Mouse (Mus musculus): ENCODE data around the gene Ttll3. TPM values are rescaled to one million over a fixed set of nuclear protein-coding genes. Genes with fewer than 3 reads are reported as not detected.

The Ttll3 gene
- polyA plus RNA-seq, 1 experiment from 2014 or later: 0.98 TPM

GRCm38 (mm10) chr6:113361476-113361875 is 27.6 kb upstream of the Ttll3 start:
- no peak for ATAC-seq (ENCODE audit: insufficient read depth)
- no peak overlapping the region for H3K4me3 ChIP-seq (replicated peaks)
- no peak overlapping the region for H3K9ac ChIP-seq
- H3K4me2 ChIP-seq: no peak overlapping the region
- H3K9me3 ChIP-seq (replicated peaks): no peaks in the 10 kb centered on the region
- WGBS (ENCODE audit: insufficient replicate concordance): 66% methylated on average over 4 of the region's 4 CpGs
- H3K4me1 ChIP-seq (replicated peaks): no peaks in the 10 kb centered on the region
- H3K27ac ChIP-seq (replicated peaks): no peak overlapping the region
- H3K36me3 ChIP-seq (replicated peaks): peaks cover 3% of the 10 kb centered on the region; the same call in 1 of the 2 replicates
- no peaks in the 10 kb centered on the region for H3K27me3 ChIP-seq

- no peak overlapping the region for H3K4me2 ChIP-seq
- no peaks in the 10 kb centered on the region for H3K27me3 ChIP-seq
- no peak for ATAC-seq (ENCODE audit: insufficient read depth)
- H3K9me3 ChIP-seq (replicated peaks): no peaks in the 10 kb centered on the region
- H3K4me1 ChIP-seq (replicated peaks): no peaks in the 10 kb centered on the region
- no peak overlapping the region for H3K9ac ChIP-seq
- H3K4me3 ChIP-seq (replicated peaks): no peak overlapping the region
- WGBS (ENCODE audit: insufficient replicate concordance): 87% methylated on average over 1 of the region's 1 CpGs
- no peak overlapping the region for H3K27ac ChIP-seq (replicated peaks)
- peaks cover 10% of the 10 kb centered on the region for H3K36me3 ChIP-seq (replicated peaks)
Measured at GRCm38 (mm10) chr6:113362241-113362640, 26.8 kb upstream of the Ttll3 start.

GRCm38 (mm10) chr6:113364518-113365135 is 24.4 kb upstream of the Ttll3 start:
- no peak overlapping the region for H3K4me3 ChIP-seq (replicated peaks)
- H3K27ac ChIP-seq (replicated peaks): no peak overlapping the region
- no peak overlapping the region for H3K4me2 ChIP-seq
- no peak for ATAC-seq (ENCODE audit: insufficient read depth)
- H3K27me3 ChIP-seq: no peaks in the 10 kb centered on the region
- WGBS (ENCODE audit: insufficient replicate concordance): 66% methylated on average over 8 of the region's 8 CpGs
- no peaks in the 10 kb centered on the region for H3K4me1 ChIP-seq (replicated peaks)
- no peaks in the 10 kb centered on the region for H3K9me3 ChIP-seq (replicated peaks)
- H3K36me3 ChIP-seq (replicated peaks): peaks cover 27% of the 10 kb centered on the region
- H3K9ac ChIP-seq: no peak overlapping the region

- peaks cover 47% of the 10 kb centered on the region for H3K36me3 ChIP-seq (replicated peaks)
- whole genome bisulfite sequencing (ENCODE audit: insufficient replicate concordance): 87% methylated on average over 6 of the region's 6 CpGs
- ATAC-seq (ENCODE audit: insufficient read depth): no peak
Measured at GRCm38 (mm10) chr6:113366639-113367038, 22.4 kb upstream of the Ttll3 start.

GRCm38 (mm10) chr6:113367574-113367973 is 21.5 kb upstream of the Ttll3 start:
- no peak for ATAC-seq (ENCODE audit: insufficient read depth)
- H3K36me3 ChIP-seq (replicated peaks): peaks cover 57% of the 10 kb centered on the region
- no peaks in the 10 kb centered on the region for H3K9me3 ChIP-seq (replicated peaks)
- 98% methylated on average over 1 of the region's 1 CpGs for WGBS (ENCODE audit: insufficient replicate concordance)
- no peak overlapping the region for H3K4me3 ChIP-seq (replicated peaks)
- H3K9ac ChIP-seq: no peak overlapping the region
- H3K27me3 ChIP-seq: no peaks in the 10 kb centered on the region
- peaks cover 3% of the 10 kb centered on the region for H3K4me1 ChIP-seq (replicated peaks)
- H3K27ac ChIP-seq (replicated peaks): no peak overlapping the region
- no peak overlapping the region for H3K4me2 ChIP-seq

More at GRCm38 (mm10) chr6:113366639-113367038, 22.4 kb upstream of the Ttll3 start:
- Histone ChIP-seq H3K9ac (no peak overlapping the region), H3K4me1 (replicated peaks) (no peaks in the 10 kb centered on the region), H3K4me3 (replicated peaks) (no peak overlapping the region), H3K4me2 (no peak overlapping the region), H3K27ac (replicated peaks) (no peak overlapping the region), H3K27me3 (no peaks in the 10 kb centered on the region), H3K9me3 (replicated peaks) (no peaks in the 10 kb centered on the region)

- Histone ChIP-seq H3K4me1 (replicated peaks) (peaks cover 9% of the 10 kb centered on the region), H3K27ac (replicated peaks) (no peak overlapping the region), H3K4me3 (replicated peaks) (no peak overlapping the region), H3K4me2 (no peak overlapping the region), H3K9me3 (replicated peaks) (no peaks in the 10 kb centered on the region), H3K9ac (no peak overlapping the region), H3K36me3 (replicated peaks) (peaks cover 62% of the 10 kb centered on the region), H3K27me3 (no peaks in the 10 kb centered on the region)
- ATAC-seq (ENCODE audit: insufficient read depth): no peak
- WGBS (ENCODE audit: insufficient replicate concordance): 84% methylated on average over 7 of the region's 7 CpGs
Measured at GRCm38 (mm10) chr6:113368124-113368523, 20.9 kb upstream of the Ttll3 start.

GRCm38 (mm10) chr6:113368577-113368976 is 20.5 kb upstream of the Ttll3 start:
- peaks cover 67% of the 10 kb centered on the region for H3K36me3 ChIP-seq (replicated peaks)
- no peak overlapping the region for H3K4me2 ChIP-seq
- no peak for ATAC-seq (ENCODE audit: insufficient read depth)
- no peaks in the 10 kb centered on the region for H3K27me3 ChIP-seq
- H3K4me3 ChIP-seq (replicated peaks): no peak overlapping the region
- 80% methylated on average over 5 of the region's 5 CpGs for WGBS (ENCODE audit: insufficient replicate concordance)
- H3K27ac ChIP-seq (replicated peaks): no peak overlapping the region
- no peak overlapping the region for H3K9ac ChIP-seq
- peaks cover 13% of the 10 kb centered on the region for H3K4me1 ChIP-seq (replicated peaks)
- no peaks in the 10 kb centered on the region for H3K9me3 ChIP-seq (replicated peaks)

- ATAC-seq (ENCODE audit: insufficient read depth): no peak
- no peaks in the 10 kb centered on the region for H3K27me3 ChIP-seq
- peaks cover 80% of the 10 kb centered on the region for H3K36me3 ChIP-seq (replicated peaks)
Measured at GRCm38 (mm10) chr6:113370194-113370929, 18.7 kb upstream of the Ttll3 start.

GRCm38 (mm10) chr6:113373491-113373890 is 15.6 kb upstream of the Ttll3 start:
- H3K9me3 ChIP-seq (replicated peaks): no peaks in the 10 kb centered on the region
- no peak for ATAC-seq (ENCODE audit: insufficient read depth)
- H3K36me3 ChIP-seq (replicated peaks): peaks cover 69% of the 10 kb centered on the region
- H3K4me1 ChIP-seq (replicated peaks): peaks cover 41% of the 10 kb centered on the region
- peak overlapping the region; percentile 35 for H3K4me2 ChIP-seq
- no peaks in the 10 kb centered on the region for H3K27me3 ChIP-seq
- H3K27ac ChIP-seq (replicated peaks): peak overlapping the region; percentile 73
- H3K4me3 ChIP-seq (replicated peaks): no peak overlapping the region; the same call in 1 of the 2 replicates
- H3K9ac ChIP-seq: 0 out of 2 replicates have a peak overlapping the region, but pooled peaks have one; percentile 10
- 35% methylated on average over 4 of the region's 4 CpGs for WGBS (ENCODE audit: insufficient replicate concordance)

More at GRCm38 (mm10) chr6:113370194-113370929, 18.7 kb upstream of the Ttll3 start:
- no peak overlapping the region for H3K4me3 ChIP-seq (replicated peaks)
- H3K9ac ChIP-seq: no peak overlapping the region
- no peak overlapping the region for H3K27ac ChIP-seq (replicated peaks)
- 82% methylated on average over 20 of the region's 20 CpGs for WGBS (ENCODE audit: insufficient replicate concordance)
- no peak overlapping the region for H3K4me2 ChIP-seq
- H3K9me3 ChIP-seq (replicated peaks): no peaks in the 10 kb centered on the region
- peaks cover 27% of the 10 kb centered on the region for H3K4me1 ChIP-seq (replicated peaks)

GRCm38 (mm10) chr6:113377172-113377495 is 11.9 kb upstream of the Ttll3 start:
- H3K27ac ChIP-seq (replicated peaks): peak overlapping the region; percentile 97
- H3K9ac ChIP-seq: peak overlapping the region; percentile 85
- no peak for ATAC-seq (ENCODE audit: insufficient read depth)
- H3K4me2 ChIP-seq: peak overlapping the region; percentile 82
- no peaks in the 10 kb centered on the region for H3K9me3 ChIP-seq (replicated peaks)
- H3K27me3 ChIP-seq: no peaks in the 10 kb centered on the region
- H3K4me3 ChIP-seq (replicated peaks): peak overlapping the region; percentile 89
- 3% methylated on average over 7 of the region's 7 CpGs for WGBS (ENCODE audit: insufficient replicate concordance)
- H3K4me1 ChIP-seq (replicated peaks): peaks cover 69% of the 10 kb centered on the region
- peaks cover 53% of the 10 kb centered on the region for H3K36me3 ChIP-seq (replicated peaks)

GRCm38 (mm10) chr6:113377496-113378385 is 11.3 kb upstream of the Ttll3 start, which contains the start of the genes Tada3 and Arpc4:
Gene Tada3, minus strand, starts transcription at chr6:113377883.
Gene Arpc4, plus strand, starts transcription at chr6:113378115.
- WGBS (ENCODE audit: insufficient replicate concordance): 1% methylated on average over 61 of the region's 61 CpGs
- H3K4me1 ChIP-seq (replicated peaks): peaks cover 64% of the 10 kb centered on the region
- no peaks in the 10 kb centered on the region for H3K27me3 ChIP-seq
- H3K27ac ChIP-seq (replicated peaks): peak within 1 kb of the TSS; percentile 97
- no peaks in the 10 kb centered on the region for H3K9me3 ChIP-seq (replicated peaks)
- peak within 1 kb of the TSS; percentile 85 for H3K9ac ChIP-seq
- H3K4me2 ChIP-seq: peak within 1 kb of the TSS; percentile 82
- peaks cover 53% of the 10 kb centered on the region for H3K36me3 ChIP-seq (replicated peaks)
- ATAC-seq (ENCODE audit: insufficient read depth): peak; percentile 93
- peak within 1 kb of the TSS; percentile 89 for H3K4me3 ChIP-seq (replicated peaks)

Data from liver, embryonic 15.5 days (tissue).